Mouse (Mus musculus) mouse trophoblast stem cell (cell line): ENCODE data around the gene Tas1r2.

Source experiments
- in situ Hi-C, 2 experiments: fragments of 300-500 bp; cut with MseI, MboI; formaldehyde crosslinking; loops; 2 replicates in 1 of 2; 3 replicates in 1 of 2; pipeline ENCODE4 v1.15.1; 2025

Gene Tas1r2

GRCm38 (mm10) chr4:139653238-139653637 is at the start of gene Tas1r2:
TSS of gene Tas1r2 (plus strand) at chr4:139653538.
- in situ Hi-C loops, result no loop called here

- in situ Hi-C loops, result no loop called here
These were observed 48.1 kb upstream of the Tas1r2 start for GRCm38 (mm10) chr4:139605216-139605615.

- in situ Hi-C loops, result no loop called here
These were observed 46.6 kb upstream of the Tas1r2 start for GRCm38 (mm10) chr4:139606732-139607131.

- in situ Hi-C loops, result no loop called here
These were observed 44.4 kb upstream of the Tas1r2 start for GRCm38 (mm10) chr4:139608975-139609374.

GRCm38 (mm10) chr4:139610954-139611353 is 42.4 kb upstream of the Tas1r2 start:
- in situ Hi-C loops, result no loop called here

- in situ Hi-C loops, result no loop called here
These were observed 41.8 kb upstream of the Tas1r2 start for GRCm38 (mm10) chr4:139611542-139611953.

- in situ Hi-C loops, result no loop called here
These were observed 38.6 kb upstream of the Tas1r2 start for GRCm38 (mm10) chr4:139614524-139615260.

GRCm38 (mm10) chr4:139616276-139617000 is 36.9 kb upstream of the Tas1r2 start:
- in situ Hi-C loops, result no loop called here

GRCm38 (mm10) chr4:139617001-139617364 is 36.4 kb upstream of the Tas1r2 start:
- in situ Hi-C loops, result no loop called here

GRCm38 (mm10) chr4:139619765-139620164 is 33.6 kb upstream of the Tas1r2 start:
- in situ Hi-C loops, result loop anchor here in 1 of 2 experiments (10.0 kb wide), 1 partner anchor 125 kb away; no protein-coding TSS in a partner anchor

- in situ Hi-C loops, result loop anchor here in 1 of 2 experiments (10.0 kb wide), 1 partner anchor 128 kb away; no protein-coding TSS in a partner anchor
These were observed 30.7 kb upstream of the Tas1r2 start, which contains the start of gene Aldh4a1 for GRCm38 (mm10) chr4:139622373-139623282. TSS of gene Aldh4a1 (plus strand) at chr4:139622866.

GRCm38 (mm10) chr4:139623434-139624115 is 29.8 kb upstream of the Tas1r2 start:
- in situ Hi-C loops, result loop anchor here in 1 of 2 experiments (10.0 kb wide), 1 partner anchor 129 kb away; no protein-coding TSS in a partner anchor

- in situ Hi-C loops, result loop anchor here in 1 of 2 experiments (10.0 kb wide), 1 partner anchor 129 kb away; no protein-coding TSS in a partner anchor
These were observed 29.2 kb upstream of the Tas1r2 start for GRCm38 (mm10) chr4:139624116-139624489.

- in situ Hi-C loops, result loop anchor here in 1 of 2 experiments (10.0 kb wide), 1 partner anchor 130 kb away; no protein-coding TSS in a partner anchor
These were observed 28.6 kb upstream of the Tas1r2 start for GRCm38 (mm10) chr4:139624706-139625105.

- in situ Hi-C loops, result loop anchor here in 1 of 2 experiments (10.0 kb wide), 1 partner anchor 133 kb away; no protein-coding TSS in a partner anchor
These were observed 26.0 kb upstream of the Tas1r2 start for GRCm38 (mm10) chr4:139627361-139627760.

- in situ Hi-C loops, result no loop called here
These were observed 23.2 kb upstream of the Tas1r2 start for GRCm38 (mm10) chr4:139630171-139630570.

- in situ Hi-C loops, result no loop called here
These were observed 22.2 kb upstream of the Tas1r2 start for GRCm38 (mm10) chr4:139631141-139631540.

- in situ Hi-C loops, result no loop called here
These were observed 21.6 kb upstream of the Tas1r2 start for GRCm38 (mm10) chr4:139631569-139632253.

GRCm38 (mm10) chr4:139632254-139632580 is 21.1 kb upstream of the Tas1r2 start:
- in situ Hi-C loops, result no loop called here

GRCm38 (mm10) chr4:139636373-139636772 is 17.0 kb upstream of the Tas1r2 start:
- in situ Hi-C loops, result no loop called here
